Comparison of ENCODE assay signal across 8 mouse cellular contexts in the genomic region with DNA sequence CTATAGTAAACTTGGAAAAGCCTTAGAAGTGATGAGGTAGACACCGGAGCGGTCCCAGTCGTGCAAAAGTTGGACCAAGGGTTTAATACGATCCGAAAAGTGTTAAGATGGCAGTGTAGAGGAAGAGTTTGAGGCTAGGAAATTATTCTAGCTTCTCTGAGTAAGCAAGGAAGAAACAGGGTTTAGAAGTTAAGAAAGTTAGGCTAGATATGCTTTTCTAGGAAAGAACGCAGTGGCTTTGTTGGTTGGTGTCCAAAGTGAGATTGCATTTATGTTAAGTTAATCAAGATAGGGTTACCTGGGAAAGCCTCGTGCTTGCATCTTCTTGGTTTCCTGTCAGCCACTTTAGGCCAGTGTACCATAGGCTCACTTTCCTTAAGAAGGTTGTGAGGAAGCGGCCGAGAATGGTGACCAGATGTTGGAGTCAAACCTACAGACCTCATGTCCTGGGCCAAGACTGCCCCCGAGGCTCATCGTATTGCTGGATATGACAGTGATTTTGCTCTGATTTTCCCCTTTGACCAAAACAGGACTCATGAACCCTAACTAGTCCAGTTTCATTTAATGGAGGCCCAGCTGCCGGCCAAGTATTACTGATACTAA. TPM values are rescaled to one million over a fixed set of nuclear protein-coding genes. Genes with fewer than 3 reads are reported as not detected.
A peak's percentile ranks its signal among the peaks of the same experiment; 100 is the strongest.
DNase-seq lines count a peak whose midpoint lies in the region; ATAC-seq and TF ChIP-seq lines count a peak whose summit lies in the region.

No protein-coding gene starts in this region.

- peaks cover 36% of the 10 kb centered on the region for H3K36me3 ChIP-seq in embryonic facial prominence, embryonic 12.5 days
- H3K36me3 ChIP-seq in intestine, embryonic 14.5 days (ENCODE audit: control insufficient read depth, insufficient read depth, low read length): peaks cover 37% of the 10 kb centered on the region
- H3K36me3 ChIP-seq in neural tube, embryonic 14.5 days (ENCODE audit: control insufficient read depth, insufficient read depth, low read length): peaks cover 26% of the 10 kb centered on the region

- no peak for ATAC-seq in embryonic facial prominence, embryonic 12.5 days (ENCODE audit: insufficient number of reproducible peaks, insufficient read depth, low FRiP score, low TSS enrichment)
- ATAC-seq in intestine, embryonic 14.5 days (replicated peaks; ENCODE audit: low FRiP score, low TSS enrichment, low read depth): no peak
- ATAC-seq in neural tube, embryonic 14.5 days (ENCODE audit: low read depth): no peak; the same call in 1 of the 2 replicates

- no peak for TF ChIP-seq CTCF in lung, adult 2 months (IDR thresholded peaks at IDR 0.05; ENCODE audit: insufficient read depth, low read length)

- H3K27me3 ChIP-seq in embryonic facial prominence, embryonic 12.5 days: no peaks in the 10 kb centered on the region
- H3K27me3 ChIP-seq in intestine, embryonic 14.5 days (replicated peaks; ENCODE audit: control insufficient read depth, insufficient read depth, low read length): no peaks in the 10 kb centered on the region
- peaks cover 2% of the 10 kb centered on the region; the same call in 1 of the 2 replicates for H3K27me3 ChIP-seq in neural tube, embryonic 14.5 days (ENCODE audit: control insufficient read depth, insufficient read depth, low read length)

- 11% methylated on average over 12 of the region's 12 CpGs for WGBS in lung, adult 2 months
- WGBS in embryonic facial prominence, embryonic 12.5 days: 14% methylated on average over 12 of the region's 12 CpGs
- 22% methylated on average over 12 of the region's 12 CpGs for WGBS in intestine, embryonic 14.5 days
- WGBS in neural tube, embryonic 14.5 days: 28% methylated on average over 12 of the region's 12 CpGs

- DNase-seq in lung, adult 2 months: no peak
- DNase-seq in lung, postnatal 10 days: no peak
- DNase-seq in intestine, embryonic 14.5 days (ENCODE audit: low spot score): no peak
- no peak for DNase-seq in gastrocnemius, postnatal 14 days
- no peak for DNase-seq in thymus, postnatal 36 days
- no peak for DNase-seq in urinary bladder, postnatal 10 days (ENCODE audit: low spot score)

- H3K4me2 ChIP-seq in embryonic facial prominence, embryonic 12.5 days (replicated peaks): peak overlapping the region; percentile 76
- H3K4me2 ChIP-seq in intestine, embryonic 14.5 days (ENCODE audit: low read length): peak overlapping the region; percentile 92
- peak overlapping the region; percentile 71 for H3K4me2 ChIP-seq in neural tube, embryonic 14.5 days (ENCODE audit: low read depth, low read length)

- H3K4me1 ChIP-seq in lung, adult 2 months (ENCODE audit: control insufficient read depth, insufficient read depth, low read length): peaks cover 13% of the 10 kb centered on the region; the same call in 1 of the 2 replicates
- H3K4me1 ChIP-seq in embryonic facial prominence, embryonic 12.5 days: peaks cover 12% of the 10 kb centered on the region
- H3K4me1 ChIP-seq in intestine, embryonic 14.5 days (replicated peaks; ENCODE audit: control insufficient read depth, insufficient read depth, low read length): peaks cover 16% of the 10 kb centered on the region
- H3K4me1 ChIP-seq in neural tube, embryonic 14.5 days (ENCODE audit: control insufficient read depth, insufficient read depth, low read length): peaks cover 15% of the 10 kb centered on the region

- peak overlapping the region; percentile 98 for H3K27ac ChIP-seq in embryonic facial prominence, embryonic 12.5 days
- peak overlapping the region; percentile 93 for H3K27ac ChIP-seq in intestine, embryonic 14.5 days (ENCODE audit: low read depth)
- peak overlapping the region; percentile 93 for H3K27ac ChIP-seq in neural tube, embryonic 14.5 days (ENCODE audit: low read depth, low read length)

- intact Hi-C loops in gastrocnemius, postnatal 14 days (cut with DNase I; ENCODE audit: low total_unique reads): no loop called here

- H3K9me3 ChIP-seq in embryonic facial prominence, embryonic 12.5 days: no peaks in the 10 kb centered on the region
- no peaks in the 10 kb centered on the region for H3K9me3 ChIP-seq in intestine, embryonic 14.5 days (ENCODE audit: control insufficient read depth, low read length)
- H3K9me3 ChIP-seq in neural tube, embryonic 14.5 days (ENCODE audit: control insufficient read depth, low read length): no peaks in the 10 kb centered on the region

- H3K4me3 ChIP-seq in lung, adult 2 months (replicated peaks; ENCODE audit: extremely low read depth, low read depth, low read length): peak overlapping the region; percentile 97
- peak overlapping the region; percentile 89 for H3K4me3 ChIP-seq in embryonic facial prominence, embryonic 12.5 days
- H3K4me3 ChIP-seq in intestine, embryonic 14.5 days (ENCODE audit: low read depth, low read length): peak overlapping the region; percentile 90
- H3K4me3 ChIP-seq in neural tube, embryonic 14.5 days (ENCODE audit: low read depth, low read length): peak overlapping the region; percentile 91

- no peak for TF ChIP-seq POLR2A in lung, adult 2 months (IDR thresholded peaks at IDR 0.05; ENCODE audit: borderline replicate concordance, extremely low read depth, low read depth, low read length)

- H3K9ac ChIP-seq in embryonic facial prominence, embryonic 12.5 days: peak overlapping the region; percentile 98
- peak overlapping the region; percentile 96 for H3K9ac ChIP-seq in intestine, embryonic 14.5 days (ENCODE audit: low read length)
- peak overlapping the region; percentile 93 for H3K9ac ChIP-seq in neural tube, embryonic 14.5 days (replicated peaks; ENCODE audit: low read depth, low read length)

RNA-seq across cellular contexts. Expression of a gene that starts 0.8 kb away (rescaled TPM):
- polyA plus RNA-seq in lung, adult 2 months (2012; rRNA removed): 55.4 and 67.8 TPM in 2 replicates
- polyA plus RNA-seq in embryonic facial prominence, embryonic 12.5 days (2016; fragmentation: Nextera tagmentation; extraction: Ambion mirVana): 51.3 and 52.6 TPM in 2 replicates
- polyA plus RNA-seq in intestine, embryonic 14.5 days (2014; fragmentation: Nextera tagmentation; extraction: Ambion mirVana): 24.9 and 25.3 TPM in 2 replicates
- polyA plus RNA-seq in neural tube, embryonic 14.5 days (2014; fragmentation: Nextera tagmentation; extraction: Ambion mirVana): 17.5 and 19.6 TPM in 2 replicates
- total RNA-seq in gastrocnemius, postnatal 14 days (2021): 10 to 100 TPM; 18.2 to 18.6 TPM

RNA-seq across cellular contexts. Expression of a gene that starts 5.4 kb away (rescaled TPM):
- polyA plus RNA-seq in lung, adult 2 months (2012; rRNA removed): 0.33 and 0.67 TPM in 2 replicates
- 3.9 and 4.4 TPM in 2 replicates for polyA plus RNA-seq in embryonic facial prominence, embryonic 12.5 days (2016; fragmentation: Nextera tagmentation; extraction: Ambion mirVana)
- polyA plus RNA-seq in intestine, embryonic 14.5 days (2014; fragmentation: Nextera tagmentation; extraction: Ambion mirVana): 1.8 and 2.5 TPM in 2 replicates
- polyA plus RNA-seq in neural tube, embryonic 14.5 days (2014; fragmentation: Nextera tagmentation; extraction: Ambion mirVana): 25.4 and 28.7 TPM in 2 replicates
- total RNA-seq in gastrocnemius, postnatal 14 days (2021): under 1 TPM; 0.41 to 0.42 TPM

RNA-seq across cellular contexts. Expression of a gene that starts 11.9 kb away (rescaled TPM):
- polyA plus RNA-seq in lung, adult 2 months (2012; rRNA removed): 123 and 127 TPM in 2 replicates
- 108 and 109 TPM in 2 replicates for polyA plus RNA-seq in embryonic facial prominence, embryonic 12.5 days (2016; fragmentation: Nextera tagmentation; extraction: Ambion mirVana)
- polyA plus RNA-seq in intestine, embryonic 14.5 days (2014; fragmentation: Nextera tagmentation; extraction: Ambion mirVana): 98.1 and 101 TPM in 2 replicates
- 126 and 153 TPM in 2 replicates for polyA plus RNA-seq in neural tube, embryonic 14.5 days (2014; fragmentation: Nextera tagmentation; extraction: Ambion mirVana)
- 10 to 100 TPM; 32.1 to 35.6 TPM for total RNA-seq in gastrocnemius, postnatal 14 days (2021)

RNA-seq across cellular contexts. Expression of a gene that starts 17.6 kb away (rescaled TPM):
- 36.7 and 39.0 TPM in 2 replicates for polyA plus RNA-seq in lung, adult 2 months (2012; rRNA removed)
- 30.9 and 37.2 TPM in 2 replicates for polyA plus RNA-seq in embryonic facial prominence, embryonic 12.5 days (2016; fragmentation: Nextera tagmentation; extraction: Ambion mirVana)
- 27.6 and 29.3 TPM in 2 replicates for polyA plus RNA-seq in intestine, embryonic 14.5 days (2014; fragmentation: Nextera tagmentation; extraction: Ambion mirVana)
- 38.5 and 41.7 TPM in 2 replicates for polyA plus RNA-seq in neural tube, embryonic 14.5 days (2014; fragmentation: Nextera tagmentation; extraction: Ambion mirVana)
- 10 to 100 TPM; 10.7 to 12.6 TPM for total RNA-seq in gastrocnemius, postnatal 14 days (2021)

RNA-seq across cellular contexts. Expression of a gene that starts 29.4 kb away (rescaled TPM):
- 0.94 and 1.1 TPM in 2 replicates for polyA plus RNA-seq in lung, adult 2 months (2012; rRNA removed)
- polyA plus RNA-seq in embryonic facial prominence, embryonic 12.5 days (2016; fragmentation: Nextera tagmentation; extraction: Ambion mirVana): 0.27 and 1.0 TPM in 2 replicates
- 13.3 and 15.8 TPM in 2 replicates for polyA plus RNA-seq in intestine, embryonic 14.5 days (2014; fragmentation: Nextera tagmentation; extraction: Ambion mirVana)
- 0.66 TPM in 1 of 2 replicates, not detected in the other for polyA plus RNA-seq in neural tube, embryonic 14.5 days (2014; fragmentation: Nextera tagmentation; extraction: Ambion mirVana)
- total RNA-seq in gastrocnemius, postnatal 14 days (2021): not detected
